Mouse (Mus musculus) kidney, adult 2 months (tissue): ENCODE results near the gene Rbm20.

Experiments
- CTCF ChIP-seq: fragments of 200-500 bp; conservative IDR thresholded peaks from 2 replicates; pipeline ENCODE4 v1.5.1; 2011; ENCODE audit warnings: low read depth, mild to moderate bottlenecking, control low read depth, low read length, moderate library complexity, mixed read lengths; ENCODE audit not compliant: insufficient read depth, insufficient read length
- POLR2A ChIP-seq: fragments of 200-500 bp; IDR thresholded peaks from one replicate; pipeline ENCODE4 v1.6.1; 2011; ENCODE audit warnings: low read depth, low read length, control low read depth

- TF ChIP-seq CTCF (no peak), POLR2A (no peak)
Measured at GRCm38 (mm10) chr19:53857962-53858361, 180.9 kb downstream of the Rbm20 start.
